In the genomic region with DNA sequence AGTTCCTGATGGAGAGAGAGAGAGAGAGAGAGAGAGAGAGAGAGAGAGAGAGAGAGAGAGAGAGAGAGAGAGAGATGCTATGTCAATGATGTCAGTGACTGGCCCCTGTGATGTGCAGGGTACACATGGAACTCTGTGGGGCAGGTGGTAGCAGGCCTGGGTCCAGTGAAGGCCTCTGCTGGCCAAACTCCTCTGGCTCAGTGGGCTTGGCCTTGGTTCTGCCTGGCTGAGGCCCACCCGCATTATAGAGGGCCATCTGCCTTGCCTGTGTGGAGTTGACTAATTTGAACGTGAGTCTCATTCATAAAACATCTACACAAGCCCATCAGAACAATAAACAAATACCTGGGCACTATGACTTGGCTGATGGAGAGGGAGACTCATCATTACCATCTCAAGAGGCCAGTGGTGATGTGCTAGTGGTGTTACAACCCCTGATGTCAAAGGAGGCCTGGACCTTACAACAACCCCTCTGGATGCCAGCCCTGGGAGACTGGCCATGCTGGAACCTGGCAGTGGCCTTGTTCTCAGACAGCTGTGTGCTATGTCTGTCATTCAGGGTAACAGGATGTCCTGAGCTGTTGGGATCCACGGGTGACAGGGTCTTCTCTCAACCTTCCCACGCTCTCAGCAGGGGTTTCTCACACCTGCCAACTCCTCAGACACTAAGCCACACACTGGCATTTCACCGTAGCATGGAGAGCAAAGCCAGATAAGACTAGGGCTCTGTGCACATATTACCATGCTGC, we compare ENCODE assay signal across 18 mouse cellular contexts.
DNase-seq lines count a peak whose midpoint lies in the region; ATAC-seq lines count a peak whose summit lies in the region.
"Had no signal": no experiment of that assay in that cellular context is flagged by ENCODE, and none has a peak within 500 bp of the region (broad histone marks: within the 10 kb centered on the region; RNA-seq: fewer than 3 reads in every experiment).

No protein-coding gene starts in this region.

- 70% methylated on average over 5 of the region's 5 CpGs for WGBS in hindbrain, embryonic 16.5 days
- WGBS in hindbrain, embryonic 12.5 days, result 73% methylated on average over 5 of the region's 5 CpGs
- WGBS in midbrain, embryonic 10.5 days, result 74% methylated on average over 5 of the region's 5 CpGs
- WGBS in midbrain, embryonic 15.5 days, result 72% methylated on average over 5 of the region's 5 CpGs
- 80% methylated on average over 5 of the region's 5 CpGs for WGBS in embryonic facial prominence, embryonic 10.5 days

- H3K36me3 ChIP-seq in hindbrain, embryonic 16.5 days (ENCODE audit: control insufficient read depth, insufficient read depth, low read length), result no peaks in the 10 kb centered on the region
- no peaks in the 10 kb centered on the region for H3K36me3 ChIP-seq in hindbrain, embryonic 12.5 days
- peaks cover 2% of the 10 kb centered on the region; the same call in 1 of the 2 replicates for H3K36me3 ChIP-seq in midbrain, embryonic 10.5 days
- H3K36me3 ChIP-seq in midbrain, embryonic 15.5 days (replicated peaks), result no peaks in the 10 kb centered on the region
- H3K36me3 ChIP-seq in embryonic facial prominence, embryonic 10.5 days (replicated peaks), result peaks cover 2% of the 10 kb centered on the region; the same call in 1 of the 2 replicates
- H3K36me3 ChIP-seq: embryonic facial prominence, embryonic 13.5 days; forebrain, embryonic 12.5 days; heart, embryonic 10.5 days; intestine, embryonic 15.5 days had no signal

- no peaks in the 10 kb centered on the region for H3K27me3 ChIP-seq in hindbrain, embryonic 16.5 days (replicated peaks; ENCODE audit: control insufficient read depth, insufficient read depth, low read length)
- no peaks in the 10 kb centered on the region for H3K27me3 ChIP-seq in hindbrain, embryonic 12.5 days
- no peaks in the 10 kb centered on the region for H3K27me3 ChIP-seq in midbrain, embryonic 10.5 days (ENCODE audit: low read depth, poor library complexity, severe bottlenecking)
- H3K27me3 ChIP-seq in midbrain, embryonic 15.5 days (replicated peaks), result no peaks in the 10 kb centered on the region
- H3K27me3 ChIP-seq in embryonic facial prominence, embryonic 10.5 days (replicated peaks; ENCODE audit: low read depth, poor library complexity, severe bottlenecking), result no peaks in the 10 kb centered on the region
- H3K27me3 ChIP-seq: embryonic facial prominence, embryonic 13.5 days; forebrain, embryonic 12.5 days; intestine, embryonic 15.5 days had no signal

- no peak overlapping the region for H3K27ac ChIP-seq in hindbrain, embryonic 16.5 days (ENCODE audit: low read depth, low read length)
- no peak overlapping the region for H3K27ac ChIP-seq in hindbrain, embryonic 12.5 days
- peak overlapping the region; percentile 17; the same call in 1 of the 2 replicates for H3K27ac ChIP-seq in midbrain, embryonic 10.5 days (replicated peaks)
- no peak overlapping the region for H3K27ac ChIP-seq in midbrain, embryonic 15.5 days
- H3K27ac ChIP-seq in embryonic facial prominence, embryonic 10.5 days (replicated peaks), result no peak overlapping the region
- H3K27ac ChIP-seq: embryonic facial prominence, embryonic 13.5 days; forebrain, embryonic 12.5 days; heart, embryonic 10.5 days; intestine, embryonic 15.5 days had no signal

- peak; percentile 55; the same call in 1 of the 2 replicates for ATAC-seq in hindbrain, embryonic 16.5 days
- no peak for ATAC-seq in hindbrain, embryonic 12.5 days (ENCODE audit: low FRiP score)
- no peak for ATAC-seq in midbrain, embryonic 15.5 days (replicated peaks)
- ATAC-seq: forebrain, embryonic 16.5 days; intestine, embryonic 15.5 days had no signal

- H3K4me2 ChIP-seq in hindbrain, embryonic 16.5 days (ENCODE audit: low read length), result no peak overlapping the region
- no peak overlapping the region for H3K4me2 ChIP-seq in hindbrain, embryonic 12.5 days (replicated peaks)
- H3K4me2 ChIP-seq in midbrain, embryonic 15.5 days, result no peak overlapping the region
- H3K4me2 ChIP-seq: embryonic facial prominence, embryonic 13.5 days; forebrain, embryonic 12.5 days; intestine, embryonic 15.5 days had no signal

- H3K9me3 ChIP-seq in hindbrain, embryonic 16.5 days (ENCODE audit: control insufficient read depth, low read length), result no peaks in the 10 kb centered on the region
- H3K9me3 ChIP-seq in hindbrain, embryonic 12.5 days (replicated peaks), result no peaks in the 10 kb centered on the region; the same call in 1 of the 2 replicates
- H3K9me3 ChIP-seq in midbrain, embryonic 10.5 days (replicated peaks), result 0 out of 2 replicates have a peak, but pooled peaks cover 2% of the 10 kb centered on the region
- H3K9me3 ChIP-seq in midbrain, embryonic 15.5 days, result no peaks in the 10 kb centered on the region
- H3K9me3 ChIP-seq in embryonic facial prominence, embryonic 10.5 days, result no peaks in the 10 kb centered on the region
- H3K9me3 ChIP-seq: embryonic facial prominence, embryonic 13.5 days; forebrain, embryonic 12.5 days; heart, embryonic 10.5 days; intestine, embryonic 15.5 days had no signal

- H3K9ac ChIP-seq in hindbrain, embryonic 16.5 days (ENCODE audit: low read depth, low read length), result no peak overlapping the region
- no peak overlapping the region for H3K9ac ChIP-seq in hindbrain, embryonic 12.5 days
- H3K9ac ChIP-seq in midbrain, embryonic 15.5 days, result no peak overlapping the region
- H3K9ac ChIP-seq: embryonic facial prominence, embryonic 13.5 days; forebrain, embryonic 12.5 days; intestine, embryonic 15.5 days had no signal

- H3K4me1 ChIP-seq in hindbrain, embryonic 16.5 days (ENCODE audit: control insufficient read depth, insufficient read depth, low read depth, low read length), result peaks cover 7% of the 10 kb centered on the region
- peaks cover 13% of the 10 kb centered on the region for H3K4me1 ChIP-seq in hindbrain, embryonic 12.5 days
- peaks cover 49% of the 10 kb centered on the region for H3K4me1 ChIP-seq in midbrain, embryonic 10.5 days
- peaks cover 6% of the 10 kb centered on the region; the same call in 1 of the 2 replicates for H3K4me1 ChIP-seq in midbrain, embryonic 15.5 days
- H3K4me1 ChIP-seq in embryonic facial prominence, embryonic 10.5 days, result peaks cover 11% of the 10 kb centered on the region
- H3K4me1 ChIP-seq: embryonic facial prominence, embryonic 13.5 days; intestine, embryonic 15.5 days had no signal

- H3K4me3 ChIP-seq in hindbrain, embryonic 16.5 days (ENCODE audit: low read length), result no peak overlapping the region
- H3K4me3 ChIP-seq in hindbrain, embryonic 12.5 days, result no peak overlapping the region
- H3K4me3 ChIP-seq in midbrain, embryonic 10.5 days, result no peak overlapping the region
- H3K4me3 ChIP-seq in midbrain, embryonic 15.5 days, result no peak overlapping the region
- no peak overlapping the region for H3K4me3 ChIP-seq in embryonic facial prominence, embryonic 10.5 days
- H3K4me3 ChIP-seq: embryonic facial prominence, embryonic 13.5 days; forebrain, embryonic 12.5 days; heart, embryonic 10.5 days; intestine, embryonic 15.5 days had no signal

- peak; percentile 87 to 92 for DNase-seq in cerebellum, postnatal 10 days
- DNase-seq in cerebellum, adult 8-10 months, result no peak
- DNase-seq in midbrain, embryonic 10.5 days (ENCODE audit: low spot score), result no peak
- DNase-seq in embryonic facial prominence, embryonic 10.5 days (ENCODE audit: low spot score), result no peak
- DNase-seq: adrenal gland, postnatal 10 days; cerebellum, adult 9-10 months; gastrocnemius, postnatal 10 days; heart, adult 18-20 months; heart, postnatal 10 days; heart, postnatal 4 days had no signal

Comparison
In these comparisons a context has a peak if more than half of its experiments do, and no peak if none do; other contexts are left out.
1. DNase-seq: peak in cerebellum, postnatal 10 days (2 of 2); none in cerebellum, adult 8-10 months (single experiment), midbrain, embryonic 10.5 days (single experiment) and embryonic facial prominence, embryonic 10.5 days (single experiment).